Mouse (Mus musculus) testis, adult 2 months (tissue): Measurements from ENCODE around the gene Rps16.

Source experiments
- CTCF ChIP-seq: fragments of 200-500 bp; IDR thresholded peaks from 2 replicates; pipeline ENCODE4 v1.5.1; 2012; ENCODE audit warnings: low read depth, mild to moderate bottlenecking, inconsistent platforms, low read length, moderate library complexity; ENCODE audit not compliant: control insufficient read depth, insufficient read depth, insufficient replicate concordance
- POLR2A ChIP-seq: fragments of 200-500 bp; IDR thresholded peaks from 2 replicates; pipeline ENCODE4 v1.6.1; 2012; ENCODE audit warnings: low read depth, mild to moderate bottlenecking, inconsistent platforms, low read length, moderate library complexity; ENCODE audit not compliant: control insufficient read depth

DNA sequence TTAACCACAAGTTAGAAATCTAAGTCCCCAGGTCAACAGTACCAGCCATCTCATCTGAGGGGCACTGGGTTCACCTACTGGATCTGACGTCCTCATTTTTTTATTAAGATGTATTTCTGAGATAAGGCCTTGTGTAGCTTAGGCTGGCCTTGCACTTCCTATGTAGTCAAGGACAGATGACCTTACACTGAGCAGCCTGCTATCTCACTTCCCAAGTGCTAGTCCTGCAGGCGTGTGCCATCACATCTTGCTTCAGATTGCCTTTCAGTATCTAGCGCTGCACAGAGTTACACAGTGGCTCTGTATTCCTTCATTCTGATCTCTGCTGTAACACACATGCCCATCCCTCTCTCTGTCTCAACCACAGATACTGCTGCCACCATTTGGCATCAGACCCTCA lies 32.4 kb upstream of the Rps16 start:
- no peak for TF ChIP-seq CTCF
- no peak for TF ChIP-seq POLR2A
